Mouse (Mus musculus): ENCODE measurements around the gene Dnajb12. TPM values are rescaled to one million over a fixed set of nuclear protein-coding genes. Genes with fewer than 3 reads are reported as not detected.

Dnajb12 gene
- polyA plus RNA-seq, 1 experiment from 2014 or later = 23.8 TPM

DNA sequence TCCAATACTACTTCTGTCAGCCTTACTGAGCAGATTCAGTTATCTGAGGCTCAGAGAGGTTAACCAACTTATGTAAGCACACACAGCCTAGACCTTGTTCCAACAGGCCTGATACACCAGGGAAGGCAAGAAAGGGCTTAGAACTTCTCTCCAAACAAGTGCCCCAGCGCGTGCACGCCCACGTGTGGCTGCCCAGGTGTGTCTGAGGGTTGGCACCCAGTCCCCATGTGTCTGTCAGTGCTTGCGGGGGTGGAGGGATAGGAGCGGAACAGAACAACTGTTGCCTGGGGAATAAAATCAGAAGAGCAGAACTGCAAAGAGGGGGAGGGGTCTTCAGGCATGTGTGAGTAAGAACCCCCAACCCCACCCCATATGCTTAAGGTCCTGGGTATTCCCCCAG is 31.7 kb downstream of the Dnajb12 start:
- no peaks in the 10 kb centered on the region for H3K9me3 ChIP-seq (replicated peaks)
- ATAC-seq (ENCODE audit: low FRiP score) = no peak
- H3K27me3 ChIP-seq = no peaks in the 10 kb centered on the region
- no peaks in the 10 kb centered on the region for H3K36me3 ChIP-seq
- 11% methylated on average over 6 of the region's 6 CpGs for WGBS
- peaks cover 50% of the 10 kb centered on the region for H3K4me1 ChIP-seq
- no peak overlapping the region for H3K27ac ChIP-seq
- peak overlapping the region; percentile 50 for H3K4me2 ChIP-seq (replicated peaks)
- H3K9ac ChIP-seq = peak overlapping the region; percentile 53
- H3K4me3 ChIP-seq = 0 out of 2 replicates have a peak overlapping the region, but pooled peaks have one; percentile 12

DNA sequence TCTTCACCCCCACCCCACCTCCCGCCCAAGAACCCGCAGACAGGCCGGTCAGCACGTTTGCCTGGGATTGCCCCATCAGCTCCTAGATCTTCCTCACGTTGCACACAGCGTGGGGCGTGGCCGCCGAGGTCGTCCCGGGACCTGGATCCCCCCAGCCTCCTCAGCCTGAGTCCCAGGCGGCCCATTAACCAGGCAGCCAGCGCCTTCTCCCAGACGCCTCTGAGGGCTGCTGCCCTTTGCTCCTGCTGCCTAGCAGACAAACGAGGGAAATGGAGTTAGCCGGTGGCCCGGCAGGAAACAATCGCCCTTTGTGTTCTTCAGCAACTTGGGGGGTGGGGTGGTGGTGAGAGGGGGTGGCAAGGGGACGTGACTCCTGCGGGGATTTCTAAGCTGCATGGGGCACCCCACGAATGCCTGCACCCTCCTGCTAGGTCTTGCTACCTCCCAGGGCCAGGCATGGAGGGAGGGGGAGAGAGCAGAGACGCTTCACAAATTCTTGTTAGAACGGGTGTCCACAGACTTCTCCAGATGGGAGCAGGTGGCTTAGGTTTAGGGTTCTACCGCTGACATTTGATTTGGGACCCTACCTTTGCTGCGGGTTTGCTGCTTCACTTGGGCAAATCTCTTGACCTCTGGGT is 32.3 kb downstream of the Dnajb12 start:
- Histone ChIP-seq H3K4me2 (replicated peaks) (peak overlapping the region; percentile 50), H3K9me3 (replicated peaks) (no peaks in the 10 kb centered on the region), H3K27ac (peak overlapping the region; percentile 60; the same call in 1 of the 2 replicates), H3K4me3 (peak overlapping the region; percentile 12; the same call in 1 of the 2 replicates), H3K9ac (peak overlapping the region; percentile 53), H3K27me3 (no peaks in the 10 kb centered on the region), H3K4me1 (peaks cover 56% of the 10 kb centered on the region), H3K36me3 (no peaks in the 10 kb centered on the region)
- 1% methylated on average over 25 of the region's 25 CpGs for WGBS
- 0 out of 2 replicates have a peak, but pooled peaks have one; percentile 14 for ATAC-seq (ENCODE audit: low FRiP score)

- Histone ChIP-seq H3K36me3 (no peaks in the 10 kb centered on the region), H3K4me2 (replicated peaks) (no peak overlapping the region), H3K4me1 (peaks cover 39% of the 10 kb centered on the region), H3K9me3 (replicated peaks) (no peaks in the 10 kb centered on the region), H3K27ac (no peak overlapping the region), H3K4me3 (no peak overlapping the region), H3K9ac (no peak overlapping the region), H3K27me3 (no peaks in the 10 kb centered on the region)
- 90% methylated on average over 8 of the region's 8 CpGs for WGBS
- ATAC-seq (ENCODE audit: low FRiP score) = no peak
These were observed 36.0 kb downstream of the Dnajb12 start for GRCm38 (mm10) chr10:59915196-59915962.

DNA sequence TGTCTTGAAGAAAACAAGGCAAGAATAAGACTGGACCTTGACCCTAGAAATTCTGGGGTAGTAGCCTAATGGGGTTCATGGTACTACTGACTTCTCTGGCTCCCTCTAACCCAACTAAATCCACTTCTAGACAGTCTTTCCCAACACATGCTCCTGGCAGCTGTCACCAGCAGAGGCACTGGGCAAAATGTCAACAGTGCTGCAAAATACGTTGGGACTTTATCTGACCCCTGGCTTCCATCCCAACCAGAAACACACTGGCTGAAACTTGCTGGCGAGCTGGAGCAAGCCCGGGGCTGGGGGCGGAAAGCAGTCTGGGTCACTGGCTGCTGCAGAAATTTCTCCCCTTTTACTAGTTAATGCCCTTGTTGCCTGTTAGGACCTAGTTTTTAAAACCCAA is 36.8 kb downstream of the Dnajb12 start:
- peak overlapping the region; percentile 49; the same call in 1 of the 2 replicates for H3K27ac ChIP-seq
- peak overlapping the region; percentile 39 for H3K4me2 ChIP-seq (replicated peaks)
- no peak overlapping the region for H3K9ac ChIP-seq
- no peaks in the 10 kb centered on the region for H3K27me3 ChIP-seq
- no peaks in the 10 kb centered on the region for H3K9me3 ChIP-seq (replicated peaks)
- no peak for ATAC-seq (ENCODE audit: low FRiP score)
- no peak overlapping the region for H3K4me3 ChIP-seq
- WGBS = 15% methylated on average over 4 of the region's 4 CpGs
- peaks cover 40% of the 10 kb centered on the region for H3K4me1 ChIP-seq
- no peaks in the 10 kb centered on the region for H3K36me3 ChIP-seq

- 2% methylated on average over 10 of the region's 10 CpGs for WGBS
- peak overlapping the region; percentile 7; the same call in 1 of the 2 replicates for H3K4me3 ChIP-seq
- ATAC-seq (ENCODE audit: low FRiP score) = peak; percentile 62
These were observed 37.3 kb downstream of the Dnajb12 start for GRCm38 (mm10) chr10:59916649-59917048.

GRCm38 (mm10) chr10:59918111-59918510 is 38.8 kb downstream of the Dnajb12 start:
- no peaks in the 10 kb centered on the region for H3K9me3 ChIP-seq (replicated peaks)
- H3K4me3 ChIP-seq = no peak overlapping the region
- H3K36me3 ChIP-seq = no peaks in the 10 kb centered on the region
- H3K9ac ChIP-seq = no peak overlapping the region
- no peaks in the 10 kb centered on the region for H3K27me3 ChIP-seq
- no peak overlapping the region for H3K4me2 ChIP-seq (replicated peaks)
- ATAC-seq (ENCODE audit: low FRiP score) = no peak
- H3K4me1 ChIP-seq = peaks cover 31% of the 10 kb centered on the region
- H3K27ac ChIP-seq = no peak overlapping the region
- 91% methylated on average over 4 of the region's 4 CpGs for WGBS

More at GRCm38 (mm10) chr10:59916649-59917048, 37.3 kb downstream of the Dnajb12 start:
- Histone ChIP-seq H3K4me1 (peaks cover 40% of the 10 kb centered on the region), H3K27ac (peak overlapping the region; percentile 49; the same call in 1 of the 2 replicates), H3K27me3 (no peaks in the 10 kb centered on the region), H3K4me2 (replicated peaks) (peak overlapping the region; percentile 39), H3K36me3 (no peaks in the 10 kb centered on the region), H3K9ac (no peak overlapping the region), H3K9me3 (replicated peaks) (no peaks in the 10 kb centered on the region)

- WGBS = 43% methylated on average over 15 of the region's 15 CpGs
- peaks cover 31% of the 10 kb centered on the region for H3K4me1 ChIP-seq
- no peaks in the 10 kb centered on the region for H3K27me3 ChIP-seq
These were observed 40.3 kb downstream of the Dnajb12 start for GRCm38 (mm10) chr10:59919494-59920181.

DNA sequence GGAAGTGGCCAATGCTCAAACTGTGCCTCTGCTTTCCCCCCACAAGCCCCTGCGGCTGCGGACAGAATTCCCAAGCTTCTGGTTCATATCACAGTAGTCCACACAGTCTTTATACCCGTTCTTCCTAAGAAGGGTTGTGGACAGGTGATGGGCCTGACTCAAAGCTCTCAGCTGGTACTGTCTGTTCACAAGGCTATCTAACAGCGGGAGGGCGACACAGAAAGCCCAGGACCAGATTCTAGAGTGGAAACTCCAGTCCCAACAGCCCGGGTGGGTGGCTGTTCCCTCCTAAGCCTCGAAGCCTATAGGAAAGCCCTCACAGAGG is 41.1 kb downstream of the Dnajb12 start:
- Histone ChIP-seq H3K4me2 (replicated peaks) (peak overlapping the region; percentile 65), H3K27ac (peak overlapping the region; percentile 80), H3K4me3 (peak overlapping the region; percentile 35; the same call in 1 of the 2 replicates), H3K27me3 (no peaks in the 10 kb centered on the region), H3K4me1 (peaks cover 31% of the 10 kb centered on the region), H3K9me3 (replicated peaks) (no peaks in the 10 kb centered on the region), H3K9ac (peak overlapping the region; percentile 51), H3K36me3 (no peaks in the 10 kb centered on the region)
- ATAC-seq (ENCODE audit: low FRiP score) = peak; percentile 60
- 29% methylated on average over 7 of the region's 7 CpGs for WGBS

More at GRCm38 (mm10) chr10:59919494-59920181, 40.3 kb downstream of the Dnajb12 start:
- Histone ChIP-seq H3K9me3 (replicated peaks) (no peaks in the 10 kb centered on the region), H3K4me2 (replicated peaks) (no peak overlapping the region), H3K9ac (no peak overlapping the region), H3K4me3 (no peak overlapping the region), H3K27ac (peak overlapping the region; percentile 80; the same call in 1 of the 2 replicates), H3K36me3 (no peaks in the 10 kb centered on the region)
- ATAC-seq (ENCODE audit: low FRiP score) = no peak

GRCm38 (mm10) chr10:59920810-59921681 is 41.7 kb downstream of the Dnajb12 start:
- H3K36me3 ChIP-seq = no peaks in the 10 kb centered on the region
- no peaks in the 10 kb centered on the region for H3K27me3 ChIP-seq
- H3K9me3 ChIP-seq (replicated peaks) = no peaks in the 10 kb centered on the region
- ATAC-seq (ENCODE audit: low FRiP score) = peak; percentile 70
- peak overlapping the region; percentile 51 for H3K9ac ChIP-seq
- peaks cover 30% of the 10 kb centered on the region for H3K4me1 ChIP-seq
- H3K4me2 ChIP-seq (replicated peaks) = peak overlapping the region; percentile 65
- H3K27ac ChIP-seq = peak overlapping the region; percentile 80
- peak overlapping the region; percentile 35 for H3K4me3 ChIP-seq
- 4% methylated on average over 33 of the region's 33 CpGs for WGBS

DNA sequence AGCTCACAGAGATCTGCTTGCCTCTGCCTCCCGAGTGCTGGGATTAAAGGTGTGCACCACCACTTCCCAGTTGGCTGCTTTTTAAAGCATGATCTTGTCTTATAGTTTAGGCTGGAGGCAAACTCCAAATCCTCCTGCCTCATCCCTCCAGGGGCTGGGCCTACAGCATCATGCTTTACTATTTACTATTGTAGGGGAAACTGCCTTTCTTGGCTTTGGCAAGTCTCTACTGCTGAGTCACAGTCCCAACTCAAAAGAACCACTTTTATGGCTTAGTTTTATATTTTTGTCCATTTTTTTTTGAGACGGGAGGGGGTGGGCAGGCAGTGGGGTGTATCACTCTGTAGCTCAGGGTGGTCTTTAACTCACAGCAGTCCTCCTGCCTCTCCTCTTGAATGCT is 44.1 kb downstream of the Dnajb12 start:
- Histone ChIP-seq H3K4me2 (replicated peaks) (no peak overlapping the region), H3K27ac (no peak overlapping the region), H3K36me3 (no peaks in the 10 kb centered on the region), H3K27me3 (no peaks in the 10 kb centered on the region), H3K9me3 (replicated peaks) (no peaks in the 10 kb centered on the region), H3K4me3 (no peak overlapping the region), H3K4me1 (peaks cover 21% of the 10 kb centered on the region), H3K9ac (no peak overlapping the region)
- WGBS = 92% methylated on average over 2 of the region's 2 CpGs
- no peak for ATAC-seq (ENCODE audit: low FRiP score)

- no peaks in the 10 kb centered on the region for H3K27me3 ChIP-seq
- ATAC-seq (ENCODE audit: low FRiP score) = no peak
- H3K4me1 ChIP-seq = peaks cover 21% of the 10 kb centered on the region
- no peaks in the 10 kb centered on the region for H3K36me3 ChIP-seq
- 45% methylated on average over 3 of the region's 3 CpGs for WGBS
- no peak overlapping the region for H3K4me2 ChIP-seq (replicated peaks)
- H3K9me3 ChIP-seq (replicated peaks) = no peaks in the 10 kb centered on the region
- no peak overlapping the region for H3K27ac ChIP-seq
- H3K4me3 ChIP-seq = no peak overlapping the region
- H3K9ac ChIP-seq = no peak overlapping the region
These were observed 44.9 kb downstream of the Dnajb12 start for GRCm38 (mm10) chr10:59924305-59924704.
